Mouse (Mus musculus) granulocyte monocyte progenitor cell, adult 5-6 weeks (primary cell): ENCODE results near the gene Bloc1s5. TPM values are rescaled to one million over a fixed set of nuclear protein-coding genes. Genes with fewer than 3 reads are reported as not detected.
"Not testable (repeated sequence)": the region's sequence is repeated elsewhere in the genome, so short reads cannot be mapped to it uniquely, and the experiment has no call there.

Source experiments
- ATAC-seq: replicated peaks from 2 replicates; pipeline ENCODE4 v1.8.0; 2016; ENCODE audit warnings: mild to moderate bottlenecking, moderate TSS enrichment, inconsistent platforms; ENCODE audit not compliant: poor library complexity, severe bottlenecking
- total RNA-seq, 2 experiments: library from RNA; stranded (forward) in 1 of 2; stranded (reverse) in 1 of 2; fragments of 200-712, 200-1000 nt in 1 of 2; fragments of >200 nt in 1 of 2; fragmentation: Nextera tagmentation in 1 of 2; gene quantifications; 2 replicates each; pipeline ENCODE4 v1.2.3; 2014 to 2017

Bloc1s5 gene
- total RNA-seq (2014; fragmentation: Nextera tagmentation) (6.1 and 11.6 TPM in 2 replicates), total RNA-seq (2017) (5.9 and 7.9 TPM in 2 replicates)

DNA sequence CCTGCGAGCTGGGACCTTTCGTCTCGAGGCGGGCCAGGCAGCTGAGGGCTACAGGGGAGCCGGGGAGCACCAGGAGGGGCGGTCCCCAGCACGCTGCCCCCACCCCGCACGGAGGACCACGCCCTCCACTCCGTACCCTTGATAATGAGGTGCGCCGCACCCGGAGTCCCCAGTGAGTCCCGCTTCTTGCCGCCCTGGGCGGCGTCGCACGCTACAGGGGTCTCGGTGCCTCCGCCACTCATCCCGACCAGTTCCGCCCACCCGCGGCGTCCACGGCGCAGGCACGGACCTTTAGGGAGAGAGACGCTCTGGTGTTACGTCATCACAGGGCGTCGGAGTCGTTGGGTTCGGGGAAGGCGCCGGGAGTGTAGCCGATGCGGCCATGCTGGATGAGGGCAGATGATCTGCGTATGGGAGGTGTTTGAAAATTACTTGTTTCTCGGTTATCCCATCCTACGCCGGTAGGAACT lies at the start of gene Bloc1s5:
Gene Bloc1s5, minus strand, starts transcription at position 310 of the 470 bp plus-strand sequence.
- peak; percentile 97 for ATAC-seq

DNA sequence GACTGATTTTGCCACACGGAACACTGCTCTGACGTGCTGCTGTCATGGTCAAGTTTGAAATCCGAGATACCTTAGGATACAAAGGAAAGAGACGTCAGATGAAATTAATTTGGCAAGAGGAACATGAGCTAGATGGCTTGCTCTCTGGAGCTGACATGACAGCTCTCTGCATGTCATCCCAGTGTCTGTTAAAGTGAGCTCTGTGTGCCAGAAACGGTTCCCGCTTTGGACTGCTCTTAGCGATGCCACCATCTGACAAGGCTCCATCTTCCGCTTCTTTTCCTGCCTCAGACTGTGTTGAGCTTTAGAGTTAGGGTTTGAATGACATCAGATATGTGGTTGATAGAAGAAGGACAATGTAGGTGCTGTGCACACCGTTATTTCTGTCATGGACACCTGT lies 37.4 kb upstream of the Bloc1s5 start:
- no peak for ATAC-seq

DNA sequence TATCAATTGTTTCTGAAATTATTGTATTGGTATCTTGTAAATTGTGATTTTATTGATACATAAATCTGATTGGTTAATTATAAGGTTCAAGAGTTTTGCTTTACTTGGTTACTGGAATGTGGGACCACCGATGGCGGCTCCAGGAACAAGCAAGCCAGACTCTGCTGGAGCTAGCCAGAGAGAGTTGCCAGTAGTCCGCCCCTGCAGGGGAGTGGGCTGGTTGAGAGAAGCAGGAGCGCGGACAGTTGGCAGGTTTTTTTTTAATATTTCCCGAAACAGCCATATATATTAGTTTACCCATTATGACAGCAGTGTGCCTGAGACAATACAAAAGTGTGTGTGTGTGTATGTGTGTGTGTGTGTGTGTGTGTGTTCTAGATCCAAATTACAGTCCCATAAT lies 36.5 kb upstream of the Bloc1s5 start:
- not testable (repeated sequence) for ATAC-seq

DNA sequence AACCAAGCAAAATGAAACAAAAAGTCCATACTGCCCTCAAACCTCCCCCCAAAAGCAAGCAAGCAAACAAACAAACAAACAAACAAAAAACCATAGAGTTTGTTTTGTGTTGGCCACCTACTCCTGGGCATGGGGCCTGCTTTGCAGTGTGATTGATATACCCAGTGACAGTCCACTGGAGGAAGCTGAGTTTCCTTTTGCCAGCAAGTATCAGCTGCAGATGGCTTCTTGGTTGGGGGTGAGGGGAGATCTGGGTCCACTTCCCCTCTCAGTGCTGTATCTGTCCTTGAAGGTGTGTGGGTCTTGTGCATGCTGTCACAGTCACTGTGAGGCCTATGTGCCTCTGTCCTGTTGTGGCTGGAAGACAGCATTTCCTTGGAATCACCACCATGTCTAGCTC lies 35.1 kb upstream of the Bloc1s5 start:
- no peak for ATAC-seq

DNA sequence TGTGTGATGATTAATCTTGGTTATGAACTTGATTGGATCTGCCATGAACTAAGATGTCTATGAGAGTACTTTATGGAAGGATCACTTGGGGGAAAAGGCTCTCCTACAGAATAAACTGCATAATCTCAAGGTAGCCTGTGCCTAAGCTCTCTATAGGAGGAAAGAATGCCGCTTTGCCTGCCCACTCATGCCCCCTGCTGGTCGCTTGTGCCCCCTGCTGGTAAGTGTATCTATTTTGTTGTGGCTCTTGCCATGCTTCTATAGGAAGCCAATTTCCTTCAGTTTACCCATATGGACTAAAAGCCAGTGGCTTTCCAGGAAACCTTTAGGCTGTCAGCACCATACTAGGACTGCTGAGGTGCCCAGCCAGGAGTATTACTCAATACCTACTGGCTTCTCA lies 33.6 kb upstream of the Bloc1s5 start:
- ATAC-seq: peak; percentile 79

DNA sequence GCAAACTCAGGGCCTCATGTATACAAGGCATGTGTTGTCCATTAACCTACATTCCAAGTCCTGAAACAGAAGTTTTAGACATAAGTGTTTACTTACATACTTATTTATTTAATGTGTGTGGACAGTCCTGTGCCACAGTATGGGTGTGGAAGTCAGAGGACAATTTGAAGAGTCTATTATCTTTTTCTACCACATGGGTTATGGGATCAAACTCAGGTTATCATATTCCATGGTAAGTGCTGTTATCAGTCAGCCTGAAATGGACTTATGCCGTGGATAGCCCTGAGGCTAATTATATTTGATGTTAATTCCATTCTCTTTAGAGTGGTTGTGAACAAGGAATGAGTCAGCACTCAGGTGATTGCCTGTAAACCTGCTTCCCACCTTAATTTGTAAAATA lies 29.8 kb upstream of the Bloc1s5 start:
- no peak for ATAC-seq

DNA sequence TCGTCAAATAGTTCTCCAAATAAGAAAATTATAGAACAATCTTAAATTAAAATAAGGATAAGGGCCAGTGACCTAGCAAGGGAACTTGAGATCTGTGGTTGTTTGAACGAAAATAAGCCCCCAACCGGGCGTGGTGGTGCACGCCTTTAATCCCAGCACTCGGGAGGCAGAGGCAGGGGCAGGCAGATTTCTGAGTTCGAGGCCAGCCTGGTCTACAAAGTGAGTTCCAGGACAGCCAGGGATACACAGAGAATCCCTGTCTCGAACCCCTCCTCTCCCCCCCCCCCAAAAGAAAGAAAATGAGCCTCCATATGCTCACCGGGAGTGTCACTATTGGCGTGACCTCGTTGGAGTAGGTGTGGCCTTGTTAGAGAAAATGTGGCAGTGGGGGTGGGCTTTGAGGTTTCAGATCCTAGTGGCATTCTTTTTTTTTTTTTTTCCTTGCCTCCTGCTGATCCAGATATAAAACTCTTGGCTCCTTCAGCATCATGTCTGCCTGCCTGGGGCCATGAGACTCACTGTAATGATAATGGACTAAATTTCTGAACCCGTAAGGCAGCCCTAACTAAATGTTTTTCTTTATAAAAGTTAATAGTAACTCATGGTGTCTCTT lies 24.7 kb upstream of the Bloc1s5 start:
- ATAC-seq: no peak

DNA sequence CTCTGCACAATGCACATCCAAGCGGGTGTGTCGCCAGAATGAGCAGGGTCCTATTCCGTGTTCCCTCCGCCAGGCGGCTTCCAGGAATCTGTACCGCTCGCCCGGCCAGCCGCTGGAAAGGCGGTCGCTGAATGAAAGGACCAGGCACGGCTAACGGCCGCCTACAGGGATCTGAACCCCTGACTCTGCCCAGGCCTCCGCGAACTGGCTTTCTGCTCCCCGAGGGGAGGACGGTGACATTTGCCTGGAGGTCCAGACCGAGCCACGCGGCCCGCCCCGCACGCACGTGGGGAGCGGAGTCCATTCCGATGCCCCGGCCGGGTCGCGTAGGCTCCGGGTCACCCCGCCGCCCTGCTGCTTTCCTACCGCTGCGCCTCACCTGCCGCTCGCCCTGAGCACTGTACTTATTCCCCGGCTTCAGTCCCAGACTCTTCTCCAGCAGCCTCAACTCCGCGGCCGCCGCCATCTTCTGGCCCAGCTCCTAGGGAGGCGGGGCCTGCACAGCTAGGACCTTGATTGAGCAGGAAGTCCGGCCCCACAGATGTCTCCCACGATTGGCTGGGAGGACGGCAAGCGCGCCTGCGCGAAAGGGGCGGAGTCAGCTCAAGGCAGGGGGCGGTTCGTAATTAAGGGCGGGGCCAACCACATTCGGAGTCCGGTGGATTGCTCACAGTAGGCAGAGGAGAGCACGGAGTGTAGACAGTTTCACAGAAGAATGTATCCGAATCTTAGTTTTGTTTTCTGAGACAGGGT lies 23.8 kb upstream of the Bloc1s5 start, which contains the start of gene Eef1e1:
Gene Eef1e1, minus strand, starts transcription at position 531 of the 753 bp plus-strand sequence.
- ATAC-seq: peak; percentile 97

DNA sequence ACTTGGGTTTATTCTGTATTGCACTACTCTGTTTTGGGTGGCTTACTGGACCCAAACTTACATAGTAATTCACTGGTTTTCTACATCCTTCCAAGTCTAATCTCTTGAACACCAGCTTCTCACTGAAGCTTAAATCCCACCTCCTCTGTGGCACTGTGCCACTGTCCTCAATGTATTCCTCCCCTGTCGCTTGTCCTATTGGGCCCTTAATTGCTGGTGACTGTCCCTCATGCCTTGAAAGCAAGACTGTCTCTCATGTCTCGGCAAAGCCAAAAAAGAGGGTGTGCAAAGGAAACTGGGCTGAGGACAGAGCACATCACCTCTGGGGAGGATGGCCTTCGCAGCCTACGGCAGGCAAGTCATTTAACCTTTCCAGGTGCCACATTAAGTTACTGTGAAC lies 23.0 kb upstream of the Bloc1s5 start:
- no peak for ATAC-seq

DNA sequence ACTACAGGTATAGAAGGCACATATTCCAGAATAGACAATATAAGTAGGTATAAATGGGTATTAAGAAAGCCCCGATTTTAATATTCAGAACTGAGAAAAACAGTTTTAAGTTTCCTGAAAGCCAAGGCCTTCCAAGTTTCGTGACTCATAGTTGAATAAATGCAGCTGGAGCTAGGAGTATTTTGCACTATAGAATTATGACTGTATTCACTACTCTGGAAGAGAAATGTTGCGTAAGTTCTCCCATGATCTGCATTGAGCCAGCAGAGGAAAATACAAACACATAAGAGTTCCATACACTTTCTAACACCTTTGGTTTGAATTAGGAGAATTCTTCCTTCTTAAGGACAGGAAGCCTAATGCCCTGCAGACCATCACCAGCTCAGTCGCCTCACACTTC lies 15.4 kb upstream of the Bloc1s5 start:
- ATAC-seq: no peak

DNA sequence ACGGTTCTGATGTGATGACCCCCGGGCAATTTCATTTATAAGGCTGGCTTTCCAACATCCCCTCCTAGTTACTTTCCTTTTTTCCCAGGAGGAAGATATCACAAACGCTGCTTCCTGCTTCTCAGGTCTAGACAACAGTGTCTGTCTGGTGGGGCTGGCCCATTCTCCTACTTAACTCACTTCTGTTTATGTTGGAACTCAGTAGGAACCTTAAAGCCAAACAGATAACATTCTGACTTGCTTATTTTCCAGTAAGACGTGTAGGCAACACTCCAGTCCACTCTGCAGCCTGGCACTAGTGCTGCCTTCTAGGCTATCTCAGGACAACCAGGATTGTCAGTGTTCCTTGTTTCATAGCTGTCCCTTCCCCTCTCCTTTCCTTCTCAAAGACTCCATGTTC lies 14.2 kb upstream of the Bloc1s5 start:
- no peak for ATAC-seq

DNA sequence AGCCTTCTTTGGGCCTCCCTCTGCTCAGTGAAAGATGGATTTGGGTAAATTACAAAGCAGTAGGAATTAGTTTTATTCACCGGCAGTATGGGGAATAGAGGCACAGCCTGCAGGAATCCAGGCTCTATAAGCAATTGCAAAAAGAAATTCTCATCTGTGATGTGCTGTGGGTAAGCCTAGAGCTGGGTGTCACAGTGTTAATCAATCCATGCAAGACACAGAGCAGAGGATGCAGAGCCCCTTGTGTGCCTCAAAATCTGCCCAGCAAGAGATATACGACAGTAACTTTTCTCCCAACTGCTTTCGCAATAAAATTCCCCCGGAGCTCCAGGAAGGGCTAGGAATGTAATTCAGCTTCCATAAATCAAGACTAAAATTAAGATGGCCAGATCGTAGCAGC lies 6.5 kb upstream of the Bloc1s5 start:
- ATAC-seq: no peak

DNA sequence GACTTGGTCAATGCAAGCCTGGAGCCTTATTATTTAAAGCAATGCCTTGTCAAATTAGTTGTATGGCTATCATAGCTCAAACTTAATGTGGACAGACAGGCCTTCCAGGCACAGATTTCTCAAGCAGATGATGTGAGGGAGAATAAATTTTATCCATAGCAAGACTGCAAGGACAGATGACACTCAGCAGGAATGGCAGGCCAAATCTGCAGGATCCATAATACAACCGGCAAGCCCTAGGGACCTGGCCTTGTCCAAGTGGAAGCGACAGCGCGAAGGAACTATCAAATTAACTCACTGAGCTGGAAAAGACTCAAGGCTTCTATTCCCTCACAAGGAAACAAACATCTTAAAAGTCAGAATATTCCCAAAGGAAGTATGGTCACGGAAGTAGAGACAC lies 6.1 kb upstream of the Bloc1s5 start:
- no peak for ATAC-seq

DNA sequence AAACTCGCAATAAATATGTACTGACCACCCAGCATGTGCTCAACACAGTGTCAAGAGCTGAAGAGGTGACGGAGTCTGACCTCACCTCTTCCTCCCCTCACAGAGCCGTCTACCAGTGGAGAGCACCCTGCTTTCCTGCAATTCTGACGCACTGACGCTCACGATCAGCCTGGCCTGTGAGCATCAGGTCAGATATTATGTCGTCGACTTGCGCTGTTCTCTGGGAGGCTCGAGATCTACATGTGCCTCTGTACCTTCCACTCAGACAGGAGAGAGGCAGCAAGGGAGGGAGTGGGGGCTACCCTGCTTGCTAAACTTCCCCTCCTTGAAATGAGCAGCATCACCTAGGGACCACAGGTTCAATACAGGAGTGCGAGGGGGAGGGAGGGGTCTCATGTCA lies 3.8 kb upstream of the Bloc1s5 start:
- ATAC-seq: no peak

DNA sequence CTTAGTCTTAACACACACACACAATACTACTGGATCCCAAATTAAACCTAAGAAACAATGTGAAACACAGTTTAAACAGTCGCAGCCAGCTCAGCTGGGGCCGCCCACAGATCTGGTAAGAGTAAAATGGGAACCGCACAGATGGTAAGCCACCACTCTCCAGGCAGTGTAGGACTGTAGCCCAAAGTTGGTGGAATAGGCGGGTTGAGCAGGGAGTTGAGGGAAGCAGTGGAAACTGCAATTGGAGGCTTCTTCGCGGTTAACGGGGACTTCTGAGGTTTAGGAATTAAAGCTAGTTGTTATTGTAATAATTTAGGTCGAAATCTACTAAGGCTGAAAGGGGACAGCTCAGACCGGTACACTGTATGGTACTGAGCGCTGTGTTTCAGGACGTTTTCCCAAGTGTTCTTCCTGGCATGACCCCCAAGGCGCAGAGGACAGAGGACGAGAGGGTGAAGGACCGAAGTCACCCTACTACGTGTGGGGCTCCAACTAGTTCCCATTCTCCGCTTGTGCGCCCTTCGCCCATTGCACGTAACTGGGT lies 581 bp downstream of the Bloc1s5 start:
- ATAC-seq: peak; percentile 30; the same call in 1 of the 2 replicates

DNA sequence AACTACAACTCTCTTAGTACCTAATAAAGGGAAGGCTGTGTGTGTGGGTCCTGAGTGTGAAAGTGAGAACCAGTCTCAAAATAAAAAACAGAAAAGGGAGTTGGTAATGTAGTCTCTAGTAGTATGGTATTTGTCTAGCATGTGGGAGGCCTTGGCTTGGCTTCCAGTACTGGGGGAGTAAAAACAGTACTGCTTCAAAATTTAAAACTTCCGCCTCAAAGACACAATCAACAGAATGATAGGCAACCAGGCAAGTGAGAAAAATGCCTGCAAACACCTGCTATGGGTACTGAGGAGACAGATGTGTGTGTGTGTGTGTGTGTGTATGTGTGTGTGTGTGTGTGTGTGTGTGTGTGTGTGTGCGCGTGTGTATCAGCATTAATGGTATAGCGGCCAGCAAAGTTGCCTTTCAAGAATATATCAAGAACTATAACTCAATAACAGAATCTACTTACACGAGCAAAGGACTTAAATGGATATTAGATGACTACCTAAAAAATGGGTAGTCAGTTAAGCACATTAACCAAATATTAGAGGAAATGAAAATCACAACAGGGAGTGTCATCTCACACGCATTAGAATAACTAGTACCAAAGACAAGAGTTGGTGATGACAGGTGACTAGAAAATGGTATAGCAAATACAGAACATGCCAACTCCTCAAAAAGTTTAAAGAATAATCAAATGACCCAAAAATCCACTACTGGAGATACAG lies 1.5 kb downstream of the Bloc1s5 start:
- no peak for ATAC-seq

DNA sequence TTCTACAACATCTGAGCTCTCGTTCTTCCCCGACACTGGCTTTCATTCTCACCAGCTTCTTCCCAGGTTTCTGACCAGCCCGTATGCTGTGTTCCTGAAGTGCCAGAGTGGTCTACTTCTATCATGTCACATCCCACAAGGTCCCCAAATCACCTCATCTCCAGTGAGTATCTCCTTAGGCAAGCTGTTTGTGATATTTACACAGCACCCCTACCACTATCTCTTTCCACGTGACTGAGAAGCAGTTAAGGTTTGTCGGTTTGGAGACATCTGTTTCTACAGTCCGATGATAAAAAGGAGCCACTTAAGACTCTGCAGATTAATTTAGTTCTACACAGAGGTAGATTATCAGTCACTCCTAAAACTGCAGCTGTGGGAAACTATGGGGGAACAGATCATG lies 2.4 kb downstream of the Bloc1s5 start:
- no peak for ATAC-seq

DNA sequence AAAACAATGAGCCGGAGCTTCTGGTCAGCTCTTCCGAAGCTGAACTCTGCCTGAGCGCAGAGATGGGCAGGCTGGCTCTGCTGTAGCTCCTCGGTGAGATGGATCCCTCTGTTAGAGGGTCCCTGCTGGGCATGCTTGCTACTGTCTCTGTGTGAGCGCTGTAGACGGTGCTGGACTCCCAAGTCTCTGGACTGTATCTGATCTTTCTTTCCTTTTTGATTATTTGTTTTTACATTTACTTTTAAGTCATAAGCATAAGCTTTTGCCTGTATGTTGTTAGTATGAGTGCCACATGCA lies 8.7 kb downstream of the Bloc1s5 start:
- ATAC-seq: no peak

DNA sequence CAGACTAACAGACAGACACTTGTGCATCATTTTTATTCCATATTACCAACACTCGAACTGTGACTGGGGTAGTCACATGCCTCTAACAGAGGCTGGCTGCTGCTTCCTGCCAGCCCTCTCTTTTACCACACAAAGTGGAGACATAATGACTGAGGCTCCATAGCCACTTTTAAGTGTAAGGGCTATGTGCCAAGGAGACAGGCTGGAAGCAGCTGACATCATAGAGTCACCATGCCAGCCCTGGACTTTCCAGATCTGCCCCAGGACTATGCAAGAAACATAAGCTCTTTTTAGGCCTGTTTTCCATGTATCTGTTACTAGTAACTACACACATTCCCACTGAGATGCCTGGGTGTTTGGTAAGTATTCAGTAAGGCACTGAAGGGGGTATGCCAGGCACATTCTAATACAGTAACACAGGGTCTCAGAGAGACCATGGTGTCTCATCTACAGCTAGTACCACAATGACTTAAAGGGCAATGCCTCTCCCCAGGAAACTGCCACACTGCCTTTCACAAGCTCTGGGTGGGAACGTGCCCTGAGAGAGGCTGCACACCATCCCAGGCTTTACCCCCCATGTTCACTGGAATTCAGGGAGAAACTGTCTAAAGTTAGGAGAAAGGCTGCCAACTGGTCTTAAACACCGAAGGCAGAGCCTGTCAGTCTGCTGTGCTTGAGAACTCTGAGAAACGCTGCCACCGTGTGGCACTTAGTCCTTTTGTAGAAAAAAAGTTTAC lies 9.2 kb downstream of the Bloc1s5 start:
- no peak; the same call in 1 of the 2 replicates for ATAC-seq

DNA sequence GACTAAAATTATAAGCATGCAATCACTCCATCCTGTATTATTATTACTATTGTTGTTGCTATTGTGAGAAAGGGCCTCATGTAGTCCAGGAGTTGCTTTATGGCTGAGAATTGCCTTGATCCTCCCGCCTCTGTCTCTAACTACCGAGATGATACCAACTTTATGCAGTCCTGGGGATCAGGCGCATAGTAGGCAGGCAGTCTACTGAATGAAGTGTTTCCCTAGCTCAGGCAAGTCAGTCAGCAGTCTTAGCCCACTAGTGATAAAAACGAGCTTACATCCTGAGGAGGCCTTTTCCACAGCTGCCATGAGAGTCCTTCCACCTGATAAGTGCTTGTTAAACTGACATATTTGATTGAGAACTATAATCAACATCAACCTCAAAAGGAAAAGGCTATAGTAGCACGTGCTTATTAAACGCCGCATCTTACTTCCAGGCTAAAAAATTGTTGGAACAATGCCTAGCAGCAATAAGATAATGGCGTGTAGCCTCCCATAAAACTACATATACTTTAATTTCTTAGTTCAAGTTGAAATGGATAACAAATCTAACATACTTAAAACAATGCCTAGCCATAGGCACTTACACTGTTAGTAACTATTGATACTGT lies 10.5 kb downstream of the Bloc1s5 start:
- no peak for ATAC-seq
